ENCODE assay signal across 14 mouse cellular contexts in the genomic region with DNA sequence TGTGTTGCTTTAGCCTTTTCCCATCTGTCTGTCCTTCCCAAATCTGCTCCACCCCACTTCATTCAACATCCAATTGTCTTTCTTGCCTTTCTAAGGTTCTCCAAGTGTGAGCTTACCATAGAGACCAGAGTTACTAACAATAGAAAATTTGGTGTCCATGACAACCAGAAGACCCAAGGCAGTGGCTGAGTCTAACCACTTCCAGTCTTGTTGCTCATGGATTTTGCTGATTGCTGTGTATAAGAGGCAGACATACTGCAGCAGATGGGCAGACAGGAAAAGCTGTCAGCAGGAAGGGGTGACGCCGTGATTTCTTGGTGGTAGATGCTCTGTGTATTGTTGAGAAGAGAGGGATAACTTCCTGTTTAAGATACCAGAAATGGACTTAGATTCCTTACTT. TPM values are rescaled to one million over a fixed set of nuclear protein-coding genes. Genes with fewer than 3 reads are reported as not detected.
DNase-seq lines count a peak whose midpoint lies in the region; ATAC-seq and TF ChIP-seq lines count a peak whose summit lies in the region.
"Had no signal": no experiment of that assay in that cellular context is flagged by ENCODE, and none has a peak within 500 bp of the region (broad histone marks: within the 10 kb centered on the region; RNA-seq: fewer than 3 reads in every experiment).

No protein-coding gene starts in this region.

- 68% methylated on average over 2 of the region's 2 CpGs for WGBS in forebrain, embryonic 13.5 days
- WGBS in forebrain, embryonic 10.5 days, result 89% methylated on average over 2 of the region's 2 CpGs
- 78% methylated on average over 2 of the region's 2 CpGs for WGBS in kidney, embryonic 16.5 days

- H3K4me3 ChIP-seq in forebrain, embryonic 13.5 days, result no peak overlapping the region
- no peak overlapping the region for H3K4me3 ChIP-seq in forebrain, embryonic 10.5 days
- H3K4me3 ChIP-seq in testis, adult 2 months (ENCODE audit: control insufficient read depth, low read depth, low read length), result peak overlapping the region; percentile 3
- no peak overlapping the region for H3K4me3 ChIP-seq in kidney, embryonic 16.5 days (ENCODE audit: low read length)
- H3K4me3 ChIP-seq: heart, embryonic 13.5 days had no signal

- no peak overlapping the region for H3K4me2 ChIP-seq in forebrain, embryonic 13.5 days
- H3K4me2 ChIP-seq in kidney, embryonic 16.5 days (replicated peaks; ENCODE audit: low read depth, low read length), result no peak overlapping the region
- H3K4me2 ChIP-seq: heart, embryonic 13.5 days had no signal

- no peaks in the 10 kb centered on the region for H3K9me3 ChIP-seq in forebrain, embryonic 13.5 days (replicated peaks)
- H3K9me3 ChIP-seq in forebrain, embryonic 10.5 days, result no peaks in the 10 kb centered on the region
- no peaks in the 10 kb centered on the region for H3K9me3 ChIP-seq in kidney, embryonic 16.5 days (ENCODE audit: low read length)
- H3K9me3 ChIP-seq: heart, embryonic 13.5 days had no signal

- no peak overlapping the region for H3K9ac ChIP-seq in forebrain, embryonic 13.5 days
- no peak overlapping the region for H3K9ac ChIP-seq in kidney, embryonic 16.5 days (replicated peaks; ENCODE audit: low read length)
- H3K9ac ChIP-seq: heart, embryonic 13.5 days had no signal

- peak; percentile 24; the same call in 1 of the 2 replicates for ATAC-seq in forebrain, embryonic 13.5 days
- no peak for ATAC-seq in kidney, embryonic 16.5 days (ENCODE audit: low FRiP score, low TSS enrichment)

- no peaks in the 10 kb centered on the region for H3K27me3 ChIP-seq in forebrain, embryonic 13.5 days
- no peaks in the 10 kb centered on the region for H3K27me3 ChIP-seq in forebrain, embryonic 10.5 days (ENCODE audit: poor library complexity, severe bottlenecking)
- no peaks in the 10 kb centered on the region for H3K27me3 ChIP-seq in testis, adult 2 months (ENCODE audit: control insufficient read depth, insufficient read depth, low read length)
- no peaks in the 10 kb centered on the region for H3K27me3 ChIP-seq in kidney, embryonic 16.5 days (ENCODE audit: insufficient read depth, low read length)
- H3K27me3 ChIP-seq: heart, embryonic 13.5 days had no signal

- no peak for TF ChIP-seq POLR2A in testis, adult 2 months (IDR thresholded peaks at IDR 0.05; ENCODE audit: control insufficient read depth, low read depth, low read length)

- no peak for TF ChIP-seq CTCF in testis, adult 2 months (IDR thresholded peaks at IDR 0.05; ENCODE audit: control insufficient read depth, insufficient read depth, insufficient replicate concordance, low read depth, low read length)

- H3K36me3 ChIP-seq in forebrain, embryonic 13.5 days (ENCODE audit: poor library complexity, severe bottlenecking), result no peaks in the 10 kb centered on the region
- H3K36me3 ChIP-seq in forebrain, embryonic 10.5 days (replicated peaks), result no peaks in the 10 kb centered on the region
- H3K36me3 ChIP-seq in testis, adult 2 months (ENCODE audit: control insufficient read depth, insufficient read depth, low read length), result no peaks in the 10 kb centered on the region
- no peaks in the 10 kb centered on the region for H3K36me3 ChIP-seq in kidney, embryonic 16.5 days (ENCODE audit: insufficient read depth, low read length)
- H3K36me3 ChIP-seq: heart, embryonic 13.5 days had no signal

- DNase-seq in forebrain, embryonic 10.5 days (ENCODE audit: extremely low spot score, low spot score), result no peak
- DNase-seq in testis, postnatal 10 days (ENCODE audit: low spot score), result no peak
- DNase-seq in layer of hippocampus, adult 9-10 months (ENCODE audit: low spot score), result peak; percentile 59
- DNase-seq in right cerebral cortex, postnatal 36 days (ENCODE audit: low spot score in 2 of 2), result peak; percentile 32 to 56
- DNase-seq in urinary bladder, postnatal 36 days (ENCODE audit: low spot score in 2 of 2), result no peak
- DNase-seq: cerebellum, postnatal 14 days; kidney, adult 2 months had no signal

- 0 out of 2 replicates have a peak overlapping the region, but pooled peaks have one; percentile 12 for H3K27ac ChIP-seq in forebrain, embryonic 13.5 days
- no peak overlapping the region for H3K27ac ChIP-seq in forebrain, embryonic 10.5 days
- H3K27ac ChIP-seq in testis, adult 2 months (ENCODE audit: control insufficient read depth, insufficient read depth, low read depth, low read length), result no peak overlapping the region
- no peak overlapping the region for H3K27ac ChIP-seq in kidney, embryonic 16.5 days (ENCODE audit: low read length)
- H3K27ac ChIP-seq: heart, embryonic 13.5 days had no signal

- H3K4me1 ChIP-seq in forebrain, embryonic 13.5 days, result peaks cover 14% of the 10 kb centered on the region
- H3K4me1 ChIP-seq in forebrain, embryonic 10.5 days, result peaks cover 14% of the 10 kb centered on the region
- H3K4me1 ChIP-seq in testis, adult 2 months (ENCODE audit: control insufficient read depth, insufficient read depth, low read length), result no peaks in the 10 kb centered on the region
- H3K4me1 ChIP-seq in kidney, embryonic 16.5 days (ENCODE audit: insufficient read depth, low read length), result no peaks in the 10 kb centered on the region

RNA-seq across cellular contexts. Expression of gene Erv3, which starts 23.6 kb away (rescaled TPM):
- not detected in 2 replicates for polyA plus RNA-seq in forebrain, embryonic 13.5 days (2015; fragmentation: Nextera tagmentation; extraction: Ambion mirVana)
- not detected in 2 replicates for polyA plus RNA-seq in forebrain, embryonic 10.5 days (2016; fragmentation: Nextera tagmentation; extraction: Ambion mirVana)
- 0.18 and 0.38 TPM in 2 replicates for polyA plus RNA-seq in testis, adult 2 months (2012; rRNA removed)
- polyA plus RNA-seq in kidney, embryonic 16.5 days (2015; fragmentation: Nextera tagmentation; extraction: Ambion mirVana), result not detected in 2 replicates
- polyA plus RNA-seq: C2C12; heart, embryonic 13.5 days; kidney, adult 2 months; liver, embryonic 16.5 days; stomach, embryonic 14.5 days had no signal

RNA-seq across cellular contexts. Expression of gene Prnp, which starts 26.6 kb away (rescaled TPM):
- 103 and 110 TPM in 2 replicates for polyA plus RNA-seq in forebrain, embryonic 13.5 days (2015; fragmentation: Nextera tagmentation; extraction: Ambion mirVana)
- polyA plus RNA-seq in forebrain, embryonic 10.5 days (2016; fragmentation: Nextera tagmentation; extraction: Ambion mirVana), result 19.6 and 23.2 TPM in 2 replicates
- 11.5 and 14.5 TPM in 2 replicates for polyA plus RNA-seq in testis, adult 2 months (2012; rRNA removed)
- 43.2 and 49.6 TPM in 2 replicates for polyA plus RNA-seq in kidney, embryonic 16.5 days (2015; fragmentation: Nextera tagmentation; extraction: Ambion mirVana)

RNA-seq across cellular contexts. Expression of gene Prn, which starts 26.6 kb away (rescaled TPM):
- not detected in 2 replicates for polyA plus RNA-seq in forebrain, embryonic 13.5 days (2015; fragmentation: Nextera tagmentation; extraction: Ambion mirVana)
- polyA plus RNA-seq in forebrain, embryonic 10.5 days (2016; fragmentation: Nextera tagmentation; extraction: Ambion mirVana), result not detected in 2 replicates
- 0.06 TPM in 1 of 2 replicates, not detected in the other for polyA plus RNA-seq in testis, adult 2 months (2012; rRNA removed)
- 0.25 TPM in 1 of 2 replicates, not detected in the other for polyA plus RNA-seq in kidney, embryonic 16.5 days (2015; fragmentation: Nextera tagmentation; extraction: Ambion mirVana)
- polyA plus RNA-seq: C2C12; heart, embryonic 13.5 days; kidney, adult 2 months; liver, embryonic 16.5 days; stomach, embryonic 14.5 days had no signal

Comparison
In these comparisons a context has a peak if more than half of its experiments do, and no peak if none do; other contexts are left out.
1. DNase-seq: peak in layer of hippocampus, adult 9-10 months (single experiment) and right cerebral cortex, postnatal 36 days (2 of 2); none in forebrain, embryonic 10.5 days (single experiment), testis, postnatal 10 days (single experiment) and urinary bladder, postnatal 36 days (0 of 2).